Mouse (Mus musculus): ENCODE data around the gene Sco2. TPM values are rescaled to one million over a fixed set of nuclear protein-coding genes. Genes with fewer than 3 reads are reported as not detected.

Gene Sco2
- polyA plus RNA-seq, 1 experiment from 2014 or later: 4.2 TPM

GRCm38 (mm10) chr15:89352054-89352453 lies 21.6 kb downstream of the Sco2 start:
- no peaks in the 10 kb centered on the region for H3K27me3 ChIP-seq
- no peak for ATAC-seq (ENCODE audit: insufficient number of reproducible peaks, insufficient read depth, low FRiP score, low TSS enrichment, low read depth)
- peaks cover 45% of the 10 kb centered on the region for H3K36me3 ChIP-seq
- H3K27ac ChIP-seq: no peak overlapping the region
- H3K9ac ChIP-seq (replicated peaks): no peak overlapping the region
- H3K4me3 ChIP-seq (replicated peaks): no peak overlapping the region
- peaks cover 17% of the 10 kb centered on the region for H3K4me1 ChIP-seq (replicated peaks)
- no peak overlapping the region for H3K4me2 ChIP-seq
- 93% methylated on average over 14 of the region's 14 CpGs for WGBS
- no peaks in the 10 kb centered on the region for H3K9me3 ChIP-seq

GRCm38 (mm10) chr15:89351302-89351701 lies 22.3 kb downstream of the Sco2 start:
- H3K4me1 ChIP-seq (replicated peaks): peaks cover 14% of the 10 kb centered on the region
- H3K4me2 ChIP-seq: no peak overlapping the region
- no peaks in the 10 kb centered on the region for H3K27me3 ChIP-seq
- ATAC-seq (ENCODE audit: insufficient number of reproducible peaks, insufficient read depth, low FRiP score, low TSS enrichment, low read depth): no peak
- no peak overlapping the region for H3K9ac ChIP-seq (replicated peaks)
- no peak overlapping the region for H3K27ac ChIP-seq
- no peaks in the 10 kb centered on the region for H3K9me3 ChIP-seq
- 89% methylated on average over 15 of the region's 15 CpGs for WGBS
- H3K36me3 ChIP-seq: peaks cover 45% of the 10 kb centered on the region
- H3K4me3 ChIP-seq (replicated peaks): no peak overlapping the region

GRCm38 (mm10) chr15:89350447-89350846 lies 23.2 kb downstream of the Sco2 start:
- no peak for ATAC-seq (ENCODE audit: insufficient number of reproducible peaks, insufficient read depth, low FRiP score, low TSS enrichment, low read depth)
- no peak overlapping the region for H3K9ac ChIP-seq (replicated peaks)
- H3K27ac ChIP-seq: peak overlapping the region; percentile 53; the same call in 1 of the 2 replicates
- H3K36me3 ChIP-seq: peaks cover 45% of the 10 kb centered on the region
- no peaks in the 10 kb centered on the region for H3K27me3 ChIP-seq
- H3K4me3 ChIP-seq (replicated peaks): no peak overlapping the region
- 84% methylated on average over 5 of the region's 5 CpGs for WGBS
- H3K9me3 ChIP-seq: no peaks in the 10 kb centered on the region
- peaks cover 14% of the 10 kb centered on the region for H3K4me1 ChIP-seq (replicated peaks)
- no peak overlapping the region for H3K4me2 ChIP-seq

GRCm38 (mm10) chr15:89343325-89343724 lies 30.3 kb downstream of the Sco2 start:
- Histone ChIP-seq H3K9me3 (no peaks in the 10 kb centered on the region), H3K4me1 (replicated peaks) (no peaks in the 10 kb centered on the region), H3K27me3 (no peaks in the 10 kb centered on the region), H3K27ac (no peak overlapping the region), H3K9ac (replicated peaks) (no peak overlapping the region), H3K4me3 (replicated peaks) (no peak overlapping the region), H3K36me3 (no peaks in the 10 kb centered on the region), H3K4me2 (no peak overlapping the region)
- no peak for ATAC-seq (ENCODE audit: insufficient number of reproducible peaks, insufficient read depth, low FRiP score, low TSS enrichment, low read depth)
- WGBS: 85% methylated on average over 3 of the region's 3 CpGs

GRCm38 (mm10) chr15:89341678-89342077 lies 32.0 kb downstream of the Sco2 start:
- H3K27ac ChIP-seq: no peak overlapping the region
- H3K36me3 ChIP-seq: no peaks in the 10 kb centered on the region
- no peaks in the 10 kb centered on the region for H3K27me3 ChIP-seq
- H3K4me3 ChIP-seq (replicated peaks): no peak overlapping the region
- H3K4me1 ChIP-seq (replicated peaks): no peaks in the 10 kb centered on the region
- no peak overlapping the region for H3K9ac ChIP-seq (replicated peaks)
- no peak overlapping the region for H3K4me2 ChIP-seq
- 48% methylated on average over 1 of the region's 1 CpGs for WGBS
- no peaks in the 10 kb centered on the region for H3K9me3 ChIP-seq
- no peak for ATAC-seq (ENCODE audit: insufficient number of reproducible peaks, insufficient read depth, low FRiP score, low TSS enrichment, low read depth)

GRCm38 (mm10) chr15:89340136-89340535 lies 33.5 kb downstream of the Sco2 start:
- Histone ChIP-seq H3K36me3 (no peaks in the 10 kb centered on the region), H3K4me1 (replicated peaks) (no peaks in the 10 kb centered on the region), H3K27ac (no peak overlapping the region), H3K4me2 (no peak overlapping the region), H3K9ac (replicated peaks) (no peak overlapping the region), H3K27me3 (no peaks in the 10 kb centered on the region), H3K4me3 (replicated peaks) (no peak overlapping the region), H3K9me3 (no peaks in the 10 kb centered on the region)
- WGBS: 80% methylated on average over 3 of the region's 3 CpGs
- ATAC-seq (ENCODE audit: insufficient number of reproducible peaks, insufficient read depth, low FRiP score, low TSS enrichment, low read depth): no peak

- Histone ChIP-seq H3K27ac (no peak overlapping the region), H3K4me2 (no peak overlapping the region), H3K36me3 (no peaks in the 10 kb centered on the region), H3K27me3 (no peaks in the 10 kb centered on the region), H3K9me3 (no peaks in the 10 kb centered on the region), H3K4me1 (replicated peaks) (no peaks in the 10 kb centered on the region), H3K9ac (replicated peaks) (no peak overlapping the region), H3K4me3 (replicated peaks) (no peak overlapping the region)
- 90% methylated on average over 2 of the region's 2 CpGs for WGBS
- ATAC-seq (ENCODE audit: insufficient number of reproducible peaks, insufficient read depth, low FRiP score, low TSS enrichment, low read depth): no peak
Measured at GRCm38 (mm10) chr15:89339696-89340095, 34.0 kb downstream of the Sco2 start.

- Histone ChIP-seq H3K27me3 (no peaks in the 10 kb centered on the region), H3K4me3 (replicated peaks) (no peak overlapping the region), H3K4me1 (replicated peaks) (no peaks in the 10 kb centered on the region), H3K4me2 (no peak overlapping the region), H3K27ac (no peak overlapping the region), H3K36me3 (no peaks in the 10 kb centered on the region), H3K9me3 (no peaks in the 10 kb centered on the region), H3K9ac (replicated peaks) (no peak overlapping the region)
- WGBS: 86% methylated on average over 14 of the region's 14 CpGs
- no peak for ATAC-seq (ENCODE audit: insufficient number of reproducible peaks, insufficient read depth, low FRiP score, low TSS enrichment, low read depth)
Measured at GRCm38 (mm10) chr15:89336422-89336821, 37.2 kb downstream of the Sco2 start.

GRCm38 (mm10) chr15:89334774-89335537 lies 38.7 kb downstream of the Sco2 start:
- Histone ChIP-seq H3K4me3 (replicated peaks) (no peak overlapping the region), H3K36me3 (no peaks in the 10 kb centered on the region), H3K27ac (no peak overlapping the region), H3K27me3 (no peaks in the 10 kb centered on the region), H3K9ac (replicated peaks) (no peak overlapping the region), H3K4me1 (replicated peaks) (no peaks in the 10 kb centered on the region), H3K9me3 (no peaks in the 10 kb centered on the region), H3K4me2 (no peak overlapping the region)
- 82% methylated on average over 17 of the region's 17 CpGs for WGBS
- ATAC-seq (ENCODE audit: insufficient number of reproducible peaks, insufficient read depth, low FRiP score, low TSS enrichment, low read depth): no peak

GRCm38 (mm10) chr15:89334271-89334670 lies 39.4 kb downstream of the Sco2 start, which contains the start of gene Miox:
TSS of gene Miox (plus strand) at chr15:89334398.
- 86% methylated on average over 7 of the region's 7 CpGs for WGBS
- H3K4me2 ChIP-seq: no peak within 1 kb of the TSS
- no peak for ATAC-seq (ENCODE audit: insufficient number of reproducible peaks, insufficient read depth, low FRiP score, low TSS enrichment, low read depth)

GRCm38 (mm10) chr15:89326441-89326840 lies 47.2 kb downstream of the Sco2 start:
- Histone ChIP-seq H3K27me3 (peaks cover 24% of the 10 kb centered on the region), H3K4me3 (replicated peaks) (no peak overlapping the region), H3K9ac (replicated peaks) (no peak overlapping the region), H3K36me3 (no peaks in the 10 kb centered on the region), H3K9me3 (no peaks in the 10 kb centered on the region), H3K27ac (no peak overlapping the region), H3K4me1 (replicated peaks) (peaks cover 9% of the 10 kb centered on the region), H3K4me2 (no peak overlapping the region)
- 53% methylated on average over 5 of the region's 5 CpGs for WGBS
- no peak for ATAC-seq (ENCODE audit: insufficient number of reproducible peaks, insufficient read depth, low FRiP score, low TSS enrichment, low read depth)

More at GRCm38 (mm10) chr15:89334271-89334670, 39.4 kb downstream of the Sco2 start, which contains the start of gene Miox:
- Histone ChIP-seq H3K9ac (replicated peaks) (no peak within 1 kb of the TSS), H3K27me3 (no peaks in the 10 kb centered on the region), H3K4me1 (replicated peaks) (no peaks in the 10 kb centered on the region), H3K27ac (no peak within 1 kb of the TSS), H3K9me3 (no peaks in the 10 kb centered on the region), H3K4me3 (replicated peaks) (no peak within 1 kb of the TSS), H3K36me3 (no peaks in the 10 kb centered on the region)

- Histone ChIP-seq H3K9me3 (no peaks in the 10 kb centered on the region), H3K4me3 (replicated peaks) (no peak overlapping the region), H3K9ac (replicated peaks) (no peak overlapping the region), H3K36me3 (no peaks in the 10 kb centered on the region), H3K4me1 (replicated peaks) (peaks cover 9% of the 10 kb centered on the region), H3K27me3 (peaks cover 32% of the 10 kb centered on the region), H3K4me2 (no peak overlapping the region), H3K27ac (no peak overlapping the region)
- 90% methylated on average over 4 of the region's 4 CpGs for whole genome bisulfite sequencing
- no peak for ATAC-seq (ENCODE audit: insufficient number of reproducible peaks, insufficient read depth, low FRiP score, low TSS enrichment, low read depth)
Measured at GRCm38 (mm10) chr15:89323656-89324055, 50.0 kb downstream of the Sco2 start.

All from limb, embryonic 12.5 days (tissue).